Mouse (Mus musculus): ENCODE measurements around the gene Trmu. TPM values are rescaled to one million over a fixed set of nuclear protein-coding genes. Genes with fewer than 3 reads are reported as not detected.
A peak's percentile ranks its signal among the peaks of the same experiment; 100 is the strongest.

Gene Trmu
- polyA plus RNA-seq, 1 experiment: 9.1 TPM

GRCm38 (mm10) chr15:85840983-85841382, 38.1 kb upstream of the Trmu start:
- H3K9me3 ChIP-seq (replicated peaks; ENCODE audit: control insufficient read depth, insufficient read depth, low read length, poor library complexity, severe bottlenecking): no peaks in the 10 kb centered on the region
- no peak for TF ChIP-seq EP300 (IDR thresholded peaks at IDR 0.05; ENCODE audit: insufficient read depth, low read depth, low read length)
- peak; percentile 74 for TF ChIP-seq CTCF (IDR thresholded peaks at IDR 0.05; ENCODE audit: low read depth, low read length)
- TF ChIP-seq POLR2A (IDR thresholded peaks at IDR 0.05; ENCODE audit: insufficient read depth, low read length): no peak
- no peak overlapping the region for H3K4me3 ChIP-seq (ENCODE audit: low read depth, low read length)
- H3K36me3 ChIP-seq (ENCODE audit: control insufficient read depth, insufficient read depth, low read length, poor library complexity, severe bottlenecking): no peaks in the 10 kb centered on the region
- H3K27ac ChIP-seq (ENCODE audit: insufficient read depth, low read length): no peak overlapping the region
- H3K9ac ChIP-seq (ENCODE audit: low read depth, poor library complexity, severe bottlenecking): no peak overlapping the region
- peaks cover 2% of the 10 kb centered on the region for H3K4me1 ChIP-seq (ENCODE audit: control insufficient read depth, insufficient read depth, low read length)
- H3K27me3 ChIP-seq (ENCODE audit: control insufficient read depth, insufficient read depth, low read length, poor library complexity, severe bottlenecking): no peaks in the 10 kb centered on the region

GRCm38 (mm10) chr15:85841796-85842360, 37.2 kb upstream of the Trmu start:
- TF ChIP-seq POLR2A (IDR thresholded peaks at IDR 0.05; ENCODE audit: insufficient read depth, low read length): no peak
- TF ChIP-seq EP300 (IDR thresholded peaks at IDR 0.05; ENCODE audit: insufficient read depth, low read depth, low read length): no peak
- TF ChIP-seq CTCF (IDR thresholded peaks at IDR 0.05; ENCODE audit: low read depth, low read length): no peak
- Histone ChIP-seq H3K27me3 (ENCODE audit: control insufficient read depth, insufficient read depth, low read length, poor library complexity, severe bottlenecking) (no peaks in the 10 kb centered on the region), H3K9ac (ENCODE audit: low read depth, poor library complexity, severe bottlenecking) (no peak overlapping the region), H3K4me3 (ENCODE audit: low read depth, low read length) (no peak overlapping the region), H3K36me3 (ENCODE audit: control insufficient read depth, insufficient read depth, low read length, poor library complexity, severe bottlenecking) (no peaks in the 10 kb centered on the region), H3K27ac (ENCODE audit: insufficient read depth, low read length) (no peak overlapping the region), H3K4me1 (ENCODE audit: control insufficient read depth, insufficient read depth, low read length) (peaks cover 2% of the 10 kb centered on the region), H3K9me3 (replicated peaks; ENCODE audit: control insufficient read depth, insufficient read depth, low read length, poor library complexity, severe bottlenecking) (no peaks in the 10 kb centered on the region)

DNA sequence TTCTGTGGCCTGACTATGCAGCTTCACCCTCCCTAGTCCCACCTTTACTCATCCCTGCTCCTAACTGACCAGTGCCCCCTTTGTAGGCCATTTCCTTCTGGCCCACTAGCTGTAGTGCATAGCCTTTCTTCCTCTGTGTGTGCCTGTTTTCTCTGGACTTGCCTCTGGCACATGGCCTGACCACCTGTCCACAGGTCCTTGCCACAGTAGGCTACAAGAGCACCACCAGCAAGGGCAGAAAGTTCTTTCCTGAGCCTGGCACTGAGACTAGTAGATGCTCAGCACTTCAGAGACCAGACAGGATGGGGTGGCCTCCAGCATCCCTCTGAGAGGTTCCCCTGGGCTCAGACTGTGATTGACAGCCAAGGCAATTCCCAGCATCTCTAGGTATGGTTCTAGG, 34.0 kb upstream of the Trmu start:
- Histone ChIP-seq H3K36me3 (ENCODE audit: control insufficient read depth, insufficient read depth, low read length, poor library complexity, severe bottlenecking) (no peaks in the 10 kb centered on the region), H3K4me1 (ENCODE audit: control insufficient read depth, insufficient read depth, low read length) (peaks cover 2% of the 10 kb centered on the region), H3K9me3 (replicated peaks; ENCODE audit: control insufficient read depth, insufficient read depth, low read length, poor library complexity, severe bottlenecking) (no peaks in the 10 kb centered on the region), H3K4me3 (ENCODE audit: low read depth, low read length) (no peak overlapping the region), H3K27me3 (ENCODE audit: control insufficient read depth, insufficient read depth, low read length, poor library complexity, severe bottlenecking) (no peaks in the 10 kb centered on the region), H3K9ac (ENCODE audit: low read depth, poor library complexity, severe bottlenecking) (no peak overlapping the region), H3K27ac (ENCODE audit: insufficient read depth, low read length) (no peak overlapping the region)
- TF ChIP-seq CTCF (IDR thresholded peaks at IDR 0.05; ENCODE audit: low read depth, low read length) (no peak), EP300 (IDR thresholded peaks at IDR 0.05; ENCODE audit: insufficient read depth, low read depth, low read length) (no peak), POLR2A (IDR thresholded peaks at IDR 0.05; ENCODE audit: insufficient read depth, low read length) (no peak)

- Histone ChIP-seq H3K4me1 (ENCODE audit: control insufficient read depth, insufficient read depth, low read length) (no peaks in the 10 kb centered on the region), H3K9me3 (replicated peaks; ENCODE audit: control insufficient read depth, insufficient read depth, low read length, poor library complexity, severe bottlenecking) (no peaks in the 10 kb centered on the region), H3K36me3 (ENCODE audit: control insufficient read depth, insufficient read depth, low read length, poor library complexity, severe bottlenecking) (no peaks in the 10 kb centered on the region), H3K27ac (ENCODE audit: insufficient read depth, low read length) (no peak overlapping the region), H3K4me3 (ENCODE audit: low read depth, low read length) (no peak overlapping the region), H3K27me3 (ENCODE audit: control insufficient read depth, insufficient read depth, low read length, poor library complexity, severe bottlenecking) (no peaks in the 10 kb centered on the region), H3K9ac (ENCODE audit: low read depth, poor library complexity, severe bottlenecking) (no peak overlapping the region)
- TF ChIP-seq EP300 (IDR thresholded peaks at IDR 0.05; ENCODE audit: insufficient read depth, low read depth, low read length): no peak
- TF ChIP-seq POLR2A (IDR thresholded peaks at IDR 0.05; ENCODE audit: insufficient read depth, low read length): no peak
- no peak for TF ChIP-seq CTCF (IDR thresholded peaks at IDR 0.05; ENCODE audit: low read depth, low read length)
Observed at GRCm38 (mm10) chr15:85851656-85852392, 27.3 kb upstream of the Trmu start.

GRCm38 (mm10) chr15:85858980-85859489, 20.1 kb upstream of the Trmu start:
- Histone ChIP-seq H3K27ac (ENCODE audit: insufficient read depth, low read length) (peak overlapping the region; percentile 18), H3K4me1 (ENCODE audit: control insufficient read depth, insufficient read depth, low read length) (no peaks in the 10 kb centered on the region), H3K9ac (ENCODE audit: low read depth, poor library complexity, severe bottlenecking) (peak overlapping the region; percentile 84), H3K9me3 (replicated peaks; ENCODE audit: control insufficient read depth, insufficient read depth, low read length, poor library complexity, severe bottlenecking) (no peaks in the 10 kb centered on the region), H3K4me3 (ENCODE audit: low read depth, low read length) (peak overlapping the region; percentile 97), H3K27me3 (ENCODE audit: control insufficient read depth, insufficient read depth, low read length, poor library complexity, severe bottlenecking) (no peaks in the 10 kb centered on the region), H3K36me3 (ENCODE audit: control insufficient read depth, insufficient read depth, low read length, poor library complexity, severe bottlenecking) (peaks cover 36% of the 10 kb centered on the region)
- TF ChIP-seq EP300 (IDR thresholded peaks at IDR 0.05; ENCODE audit: insufficient read depth, low read depth, low read length) (no peak), POLR2A (IDR thresholded peaks at IDR 0.05; ENCODE audit: insufficient read depth, low read length) (peak; percentile 21)

GRCm38 (mm10) chr15:85859490-85860031, 19.6 kb upstream of the Trmu start, which contains the start of gene Gtse1:
Gtse1 (plus strand) TSS chr15:85859745.
- no peaks in the 10 kb centered on the region for H3K27me3 ChIP-seq (ENCODE audit: control insufficient read depth, insufficient read depth, low read length, poor library complexity, severe bottlenecking)
- TF ChIP-seq CTCF (IDR thresholded peaks at IDR 0.05; ENCODE audit: low read depth, low read length) (no peak), POLR2A (IDR thresholded peaks at IDR 0.05; ENCODE audit: insufficient read depth, low read length) (peak; percentile 38), EP300 (IDR thresholded peaks at IDR 0.05; ENCODE audit: insufficient read depth, low read depth, low read length) (peak; percentile 78; the same call in 1 of the 2 replicates)
- H3K27ac ChIP-seq (ENCODE audit: insufficient read depth, low read length): peak within 1 kb of the TSS; percentile 89
- H3K4me1 ChIP-seq (ENCODE audit: control insufficient read depth, insufficient read depth, low read length): no peaks in the 10 kb centered on the region
- H3K9ac ChIP-seq (ENCODE audit: low read depth, poor library complexity, severe bottlenecking): peak within 1 kb of the TSS; percentile 84
- H3K4me3 ChIP-seq (ENCODE audit: low read depth, low read length): peak within 1 kb of the TSS; percentile 99
- no peaks in the 10 kb centered on the region for H3K9me3 ChIP-seq (replicated peaks; ENCODE audit: control insufficient read depth, insufficient read depth, low read length, poor library complexity, severe bottlenecking)
- peaks cover 41% of the 10 kb centered on the region for H3K36me3 ChIP-seq (ENCODE audit: control insufficient read depth, insufficient read depth, low read length, poor library complexity, severe bottlenecking)

All from ES-Bruce4 (cell line).